8 mouse cellular contexts compared by ENCODE assay signal in genomic region chr9:31542909-31543690, GRCm38 (mm10).
DNase-seq lines count a peak whose midpoint lies in the region; ATAC-seq and TF ChIP-seq lines count a peak whose summit lies in the region.

No protein-coding gene starts in this region.

- H3K4me2 ChIP-seq in forebrain, postnatal 0 days (ENCODE audit: low read depth) = no peak overlapping the region
- H3K4me2 ChIP-seq in hindbrain, embryonic 15.5 days = peak overlapping the region; percentile 34

- peak; percentile 82 for ATAC-seq in forebrain, postnatal 0 days
- ATAC-seq in hindbrain, embryonic 15.5 days (ENCODE audit: low FRiP score, low read depth) = peak; percentile 91

- DNase-seq in Muller cell, postnatal 12 days (ENCODE audit: inconsistent ontology term) = peak; percentile 56
- peak; percentile 45 for DNase-seq in cerebellum, adult 11-12 months
- peak; percentile 88 for DNase-seq in forebrain, postnatal 0 days
- peak; percentile 71 to 97 for DNase-seq in layer of hippocampus, postnatal 25 days (ENCODE audit: extremely low spot score in 1 of 2, low spot score in 1 of 2)
- DNase-seq in lung, postnatal 25 days (ENCODE audit: low spot score) = peak; percentile 67
- DNase-seq in right cerebral cortex, postnatal 10 days (ENCODE audit: low spot score in 2 of 2) = peak; percentile 82 to 89
- DNase-seq in urinary bladder, postnatal 10 days (ENCODE audit: low spot score) = peak; percentile 70

- H3K27me3 ChIP-seq in forebrain, postnatal 0 days (ENCODE audit: insufficient read depth, low read length) = no peaks in the 10 kb centered on the region
- peaks cover 2% of the 10 kb centered on the region; the same call in 1 of the 2 replicates for H3K27me3 ChIP-seq in hindbrain, embryonic 15.5 days

- no peaks in the 10 kb centered on the region for H3K36me3 ChIP-seq in forebrain, postnatal 0 days (ENCODE audit: insufficient read depth)
- H3K36me3 ChIP-seq in hindbrain, embryonic 15.5 days = no peaks in the 10 kb centered on the region

- no peak overlapping the region for H3K27ac ChIP-seq in forebrain, postnatal 0 days (ENCODE audit: low read depth, low read length)
- no peak overlapping the region for H3K27ac ChIP-seq in hindbrain, embryonic 15.5 days (replicated peaks)

- H3K4me3 ChIP-seq in forebrain, postnatal 0 days (ENCODE audit: low read depth, low read length) = no peak overlapping the region
- no peak overlapping the region for H3K4me3 ChIP-seq in hindbrain, embryonic 15.5 days

- H3K9ac ChIP-seq in forebrain, postnatal 0 days = no peak overlapping the region
- H3K9ac ChIP-seq in hindbrain, embryonic 15.5 days = no peak overlapping the region

- WGBS in forebrain, postnatal 0 days = 11% methylated on average over 13 of the region's 13 CpGs
- 12% methylated on average over 13 of the region's 13 CpGs for WGBS in hindbrain, embryonic 15.5 days

- H3K4me1 ChIP-seq in forebrain, postnatal 0 days (ENCODE audit: insufficient read depth) = no peaks in the 10 kb centered on the region
- H3K4me1 ChIP-seq in hindbrain, embryonic 15.5 days (replicated peaks) = no peaks in the 10 kb centered on the region

- no peaks in the 10 kb centered on the region for H3K9me3 ChIP-seq in forebrain, postnatal 0 days (ENCODE audit: low read length)
- H3K9me3 ChIP-seq in hindbrain, embryonic 15.5 days = no peaks in the 10 kb centered on the region

- TF ChIP-seq CTCF in forebrain, postnatal 0 days (IDR thresholded peaks at IDR 0.05; ENCODE audit: low read depth) = peak; percentile 95
